Mouse (Mus musculus) spleen, adult 2 months (tissue): Measurements from ENCODE around the gene Frmd6.

Experiments used
- CTCF ChIP-seq: fragments of 200-500 bp; IDR thresholded peaks from 2 replicates; pipeline ENCODE4 v1.5.1; 2011; ENCODE audit warnings: mild to moderate bottlenecking, inconsistent platforms; ENCODE audit not compliant: insufficient read depth, insufficient read length, insufficient replicate concordance; ENCODE audit errors: extremely low read depth
- POLR2A ChIP-seq: fragments of 200-500 bp; IDR thresholded peaks from 2 replicates; pipeline ENCODE4 v1.6.1; 2011; ENCODE audit warnings: low read depth, low read length, inconsistent platforms

DNA sequence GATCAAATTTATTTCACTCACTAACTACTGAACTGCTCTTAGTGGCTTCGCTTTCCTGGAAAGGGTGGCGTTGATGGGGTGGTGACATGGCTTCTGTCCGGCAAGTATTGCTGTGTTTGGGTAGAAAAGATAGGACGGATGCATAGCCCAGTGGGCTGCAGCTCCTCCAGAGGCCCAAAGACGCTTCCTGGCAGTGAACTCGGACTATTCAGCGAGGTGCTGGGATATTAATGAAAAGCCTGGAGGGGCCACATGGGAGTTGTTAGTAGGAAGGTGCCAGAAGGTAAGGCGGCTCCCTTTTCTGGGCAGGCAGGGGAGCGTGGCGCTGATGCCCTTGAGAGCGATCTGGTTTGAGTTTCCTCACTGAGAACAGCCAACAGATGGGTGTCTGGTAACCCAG lies 82.3 kb downstream of the Frmd6 start:
- TF ChIP-seq POLR2A (no peak), CTCF (no peak)
